Mouse (Mus musculus) right cerebral cortex, adult 18-20 months (tissue): ENCODE data around the gene 1700016K19Rik.

ENCODE experiments used
- DNase-seq: peaks from one replicate; pipeline ENCODE4 v3.0.0; 2022; ENCODE audit warnings: mixed read lengths

Gene 1700016K19Rik

GRCm38 (mm10) chr11:76035182-76035581 is 35.5 kb downstream of the 1700016K19Rik start:
- DNase-seq, result no peak

- no peak for DNase-seq
These were observed 38.0 kb downstream of the 1700016K19Rik start for GRCm38 (mm10) chr11:76037581-76038294.

GRCm38 (mm10) chr11:76039271-76040053 is 39.8 kb downstream of the 1700016K19Rik start:
- DNase-seq, result no peak

GRCm38 (mm10) chr11:76040106-76040505 is 40.4 kb downstream of the 1700016K19Rik start:
- no peak for DNase-seq

- DNase-seq, result no peak
These were observed 41.2 kb downstream of the 1700016K19Rik start for GRCm38 (mm10) chr11:76040761-76041376.

- DNase-seq, result no peak
These were observed 42.4 kb downstream of the 1700016K19Rik start for GRCm38 (mm10) chr11:76042041-76042638.

GRCm38 (mm10) chr11:76042882-76043281 is 43.2 kb downstream of the 1700016K19Rik start:
- peak; percentile 76 for DNase-seq

- no peak for DNase-seq
These were observed 44.8 kb downstream of the 1700016K19Rik start for GRCm38 (mm10) chr11:76044468-76044867.

- DNase-seq, result no peak
These were observed 45.7 kb downstream of the 1700016K19Rik start for GRCm38 (mm10) chr11:76045367-76045766.

GRCm38 (mm10) chr11:76050509-76050908 is 50.8 kb downstream of the 1700016K19Rik start:
- DNase-seq, result no peak

GRCm38 (mm10) chr11:76050967-76051512 is 51.3 kb downstream of the 1700016K19Rik start:
- no peak for DNase-seq

- no peak for DNase-seq
These were observed 52.8 kb downstream of the 1700016K19Rik start for GRCm38 (mm10) chr11:76052496-76052895.
